Mouse (Mus musculus) T-helper 2 cell (primary cell): ENCODE data around the gene Tfrc.

Experiments used
- in situ Hi-C: fragments of 300-600 bp; cut with MboI, MseI; formaldehyde crosslinking; loops from one replicate; pipeline ENCODE4 v1.15.1; 2025; ENCODE audit warnings: high pct_unique_total_duplicates

Gene Tfrc

GRCm38 (mm10) chr16:32666671-32667551, 58.2 kb downstream of the Tfrc start:
- in situ Hi-C loops = no loop called here

DNA sequence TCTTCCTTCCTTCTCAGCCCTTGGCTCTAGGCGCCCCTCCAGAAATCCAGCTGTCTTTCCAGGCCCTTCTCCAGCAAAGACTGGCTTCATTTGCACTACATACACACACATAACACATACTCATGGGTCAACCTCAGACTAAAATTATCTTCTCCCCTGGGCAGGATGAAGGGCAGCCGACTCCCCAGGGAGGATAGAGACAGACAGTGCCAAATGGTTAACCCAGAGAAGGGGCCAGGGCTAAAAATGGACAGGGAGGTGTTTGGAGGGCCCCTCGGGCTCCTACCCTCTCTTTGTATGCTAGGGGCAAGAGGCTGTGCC, 58.8 kb downstream of the Tfrc start:
- in situ Hi-C loops = no loop called here

GRCm38 (mm10) chr16:32668030-32668429, 59.3 kb downstream of the Tfrc start:
- in situ Hi-C loops = no loop called here

DNA sequence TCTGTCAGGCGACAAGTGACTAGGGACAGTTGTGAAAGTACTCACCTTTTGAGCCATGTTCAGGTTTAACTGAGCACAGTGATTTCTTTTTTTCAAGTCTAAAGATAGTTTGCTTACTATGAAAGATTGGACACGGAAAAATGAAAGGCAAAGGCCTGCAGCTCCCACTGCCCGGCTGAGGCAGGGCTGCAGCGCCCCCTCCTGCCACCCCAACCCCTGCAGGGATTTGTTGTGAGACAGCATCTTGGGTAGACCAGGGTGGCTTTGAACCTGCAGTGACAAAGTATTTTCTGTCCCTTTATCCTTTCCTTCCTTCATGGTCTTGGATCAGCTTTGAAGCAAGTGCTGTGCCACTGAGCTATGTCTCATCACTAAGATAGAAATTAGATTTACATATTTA, 59.8 kb downstream of the Tfrc start:
- in situ Hi-C loops = no loop called here

- in situ Hi-C loops = no loop called here
These were observed 60.5 kb downstream of the Tfrc start for GRCm38 (mm10) chr16:32669243-32669642.

DNA sequence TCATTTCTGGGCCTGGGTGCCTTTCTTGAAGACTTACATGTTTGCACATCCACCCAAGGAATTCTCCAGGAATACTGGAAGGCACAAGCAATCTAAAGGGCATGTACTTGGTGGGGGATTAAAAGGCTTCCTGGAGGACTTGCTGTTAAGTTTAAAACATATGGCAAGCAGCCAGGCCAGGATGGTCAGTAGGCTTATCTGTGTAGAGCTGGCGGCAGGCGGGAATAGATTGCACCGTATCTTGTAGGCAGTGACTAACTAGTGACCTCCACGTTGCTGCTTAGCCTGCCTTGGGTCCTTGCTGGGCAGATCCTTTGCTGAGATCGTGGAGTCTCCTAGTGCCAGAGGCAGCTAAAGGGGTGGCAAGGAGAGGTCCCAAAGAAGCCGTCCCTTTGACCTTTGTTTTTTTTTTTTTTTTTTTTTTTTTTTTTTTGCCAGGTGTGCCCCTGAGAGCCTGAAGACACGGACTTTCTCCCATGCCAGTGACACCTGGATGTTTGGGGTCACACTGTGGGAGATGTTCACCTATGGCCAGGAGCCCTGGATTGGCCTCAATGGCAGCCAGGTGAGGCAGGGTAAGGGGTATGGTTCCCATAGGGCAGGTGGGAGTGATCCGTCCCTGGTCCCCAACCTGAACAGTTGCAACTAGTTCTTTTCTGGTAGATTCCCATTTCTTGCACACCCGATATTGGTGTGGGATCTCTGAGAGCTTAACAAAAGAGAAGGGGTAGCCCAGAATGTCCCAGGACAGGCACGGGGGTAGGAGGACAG, 61.8 kb downstream of the Tfrc start:
- in situ Hi-C loops = no loop called here

DNA sequence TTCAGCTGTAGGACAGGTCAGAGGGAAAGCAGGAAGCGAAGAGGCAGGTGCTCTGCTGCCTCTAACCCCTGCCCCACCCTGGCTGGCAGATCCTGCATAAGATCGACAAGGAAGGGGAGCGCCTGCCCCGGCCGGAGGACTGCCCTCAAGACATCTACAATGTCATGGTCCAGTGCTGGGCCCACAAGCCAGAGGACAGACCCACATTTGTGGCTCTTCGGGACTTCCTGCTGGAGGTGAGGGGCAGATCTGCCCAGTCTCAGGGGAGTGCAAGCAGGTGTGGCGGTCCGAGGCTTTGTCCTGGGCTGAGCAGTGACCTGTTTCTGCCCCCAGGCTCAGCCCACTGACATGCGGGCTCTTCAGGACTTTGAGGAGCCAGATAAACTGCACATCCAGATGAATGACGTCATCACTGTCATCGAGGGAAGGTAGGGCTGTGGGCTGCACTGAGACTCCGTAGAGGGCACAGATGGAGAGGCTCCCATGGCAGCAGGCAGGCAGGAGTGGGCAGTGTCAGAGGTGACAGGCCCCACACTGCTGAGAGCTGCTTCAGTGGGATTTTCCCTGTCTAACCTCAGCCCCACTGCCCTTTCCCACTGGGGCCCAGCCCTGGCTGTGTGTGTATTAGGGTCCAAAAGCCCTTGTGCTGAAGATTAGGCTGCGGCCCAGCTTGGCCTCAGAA, 62.6 kb downstream of the Tfrc start:
- in situ Hi-C loops = no loop called here

- in situ Hi-C loops = no loop called here
These were observed 63.5 kb downstream of the Tfrc start for GRCm38 (mm10) chr16:32672250-32672649.

GRCm38 (mm10) chr16:32672861-32673560, 64.3 kb downstream of the Tfrc start:
- in situ Hi-C loops = no loop called here

DNA sequence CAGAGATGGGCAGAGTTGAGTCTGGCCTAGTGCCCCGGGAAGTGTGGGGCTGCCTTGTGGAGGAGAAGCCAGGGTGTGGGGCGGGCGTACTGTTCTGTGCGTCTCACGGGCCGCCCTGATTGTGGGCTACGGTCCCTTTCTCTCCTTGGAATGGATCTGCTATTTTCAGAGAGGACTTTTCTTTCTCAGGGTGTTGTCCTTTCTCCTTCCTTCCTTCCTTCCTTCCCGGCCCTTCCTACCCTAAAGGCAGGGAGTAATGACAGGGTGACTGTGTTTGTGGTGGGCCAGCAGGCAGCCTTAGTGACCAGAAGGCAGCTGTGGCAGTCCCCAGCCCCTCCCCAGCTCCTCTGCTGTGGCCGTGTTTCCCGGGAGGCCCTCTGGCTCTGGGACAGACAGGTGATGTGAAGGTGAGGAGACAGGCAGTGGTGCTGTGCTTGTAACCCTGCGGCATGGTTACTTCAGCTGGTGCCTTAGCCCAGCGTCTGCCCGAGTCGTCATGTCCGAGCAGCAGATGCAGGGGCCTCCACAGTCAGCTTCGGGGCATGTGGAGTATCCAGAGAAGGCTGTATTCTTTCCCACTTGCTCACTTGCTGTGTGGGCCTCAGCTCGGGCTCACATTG, 65.5 kb downstream of the Tfrc start:
- in situ Hi-C loops = no loop called here

GRCm38 (mm10) chr16:32677040-32677700, 68.5 kb downstream of the Tfrc start:
- in situ Hi-C loops = loop anchor here (5.0 kb wide), 1 partner anchor 170 kb away; no protein-coding TSS in a partner anchor

- in situ Hi-C loops = loop anchor here (5.0 kb wide), 1 partner anchor 171 kb away; no protein-coding TSS in a partner anchor
These were observed 69.2 kb downstream of the Tfrc start for GRCm38 (mm10) chr16:32677903-32678302.

DNA sequence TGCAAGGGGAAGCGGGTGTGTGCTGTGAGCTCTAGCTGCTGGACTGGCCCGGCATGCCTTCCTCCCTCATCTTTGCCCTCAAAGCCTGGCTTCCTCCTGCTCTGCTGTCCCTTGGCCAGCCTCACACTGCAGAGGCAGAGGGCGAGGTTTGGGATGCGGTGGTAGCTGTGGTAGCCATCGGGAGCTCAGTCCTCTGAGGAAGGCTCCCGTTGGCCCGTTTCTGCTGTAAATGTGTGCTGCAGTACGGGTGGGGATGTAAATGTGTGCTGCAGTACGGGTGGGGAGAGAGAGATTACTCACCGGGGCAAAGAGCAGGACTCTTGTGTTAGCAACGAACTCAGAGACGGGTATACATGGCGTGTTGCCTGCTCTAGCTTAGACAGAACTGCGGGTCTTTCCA, 70.1 kb downstream of the Tfrc start:
- in situ Hi-C loops = loop anchor here (5.0 kb wide), 1 partner anchor 172 kb away; no protein-coding TSS in a partner anchor

- in situ Hi-C loops = loop anchor here (5.0 kb wide), 2 partner anchors 33 to 173 kb away; no protein-coding TSS in a partner anchor
These were observed 71.3 kb downstream of the Tfrc start for GRCm38 (mm10) chr16:32679976-32680375.

DNA sequence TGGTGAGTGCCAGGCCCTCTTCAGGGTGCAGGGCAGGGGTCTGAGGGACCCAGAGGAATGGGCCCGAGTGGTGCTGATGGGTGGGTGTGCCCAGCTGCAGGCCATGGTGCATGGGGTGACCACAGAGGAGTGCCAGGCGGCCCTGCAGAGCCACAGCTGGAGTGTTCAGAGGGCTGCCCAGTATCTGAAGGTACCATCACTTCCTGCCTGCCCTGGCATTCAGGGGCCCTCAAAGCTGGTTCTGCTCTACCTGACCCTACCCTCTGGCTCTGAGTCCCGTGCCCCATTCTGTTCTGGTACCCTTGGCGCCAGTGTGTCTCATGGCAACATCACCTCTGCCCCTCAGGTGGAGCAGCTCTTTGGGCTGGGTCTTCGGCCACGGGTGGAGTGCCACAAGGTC, 72.1 kb downstream of the Tfrc start:
- in situ Hi-C loops = loop anchor here (5.0 kb wide), 1 partner anchor 34 kb away; no protein-coding TSS in a partner anchor

GRCm38 (mm10) chr16:32682194-32682593, 73.5 kb downstream of the Tfrc start:
- in situ Hi-C loops = loop anchor here (5.0 kb wide), 1 partner anchor 35 kb away; no protein-coding TSS in a partner anchor
